Mouse (Mus musculus): ENCODE data around the gene Ralgds. TPM values are rescaled to one million over a fixed set of nuclear protein-coding genes. Genes with fewer than 3 reads are reported as not detected.
"Not testable (repeated sequence)": the region's sequence is repeated elsewhere in the genome, so short reads cannot be mapped to it uniquely, and the experiment has no call there.

The Ralgds gene
- 10 to 100 TPM; 33.3 to 51.0 (median 38.6) TPM for total RNA-seq (2022)

GRCm38 (mm10) chr2:28512798-28513401, at the start of gene Ralgds:
Gene Ralgds (plus strand): TSS chr2:28513125.
- no peak for DNase-seq

GRCm38 (mm10) chr2:28463919-28464318, 49.0 kb upstream of the Ralgds start:
- no peak for DNase-seq

DNA sequence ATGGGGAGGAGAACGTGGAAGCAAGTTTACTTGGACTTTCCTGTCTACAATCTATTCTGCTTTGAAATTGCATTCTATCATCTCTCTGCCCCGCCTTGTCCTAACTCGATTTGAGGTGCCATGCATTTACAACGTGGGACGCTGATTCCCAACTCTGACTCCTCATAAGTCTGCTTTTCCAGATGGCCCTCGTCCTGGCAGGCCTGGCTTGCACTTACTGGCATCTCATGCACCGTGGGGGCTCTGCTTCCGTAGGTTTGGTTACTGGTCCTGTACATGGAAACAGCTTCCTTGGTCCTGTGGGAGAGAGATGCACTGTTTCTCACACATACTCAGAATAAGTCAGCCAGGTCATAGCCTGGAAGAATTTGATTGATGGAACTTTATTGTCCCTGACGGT, 48.0 kb upstream of the Ralgds start:
- DNase-seq = no peak

DNA sequence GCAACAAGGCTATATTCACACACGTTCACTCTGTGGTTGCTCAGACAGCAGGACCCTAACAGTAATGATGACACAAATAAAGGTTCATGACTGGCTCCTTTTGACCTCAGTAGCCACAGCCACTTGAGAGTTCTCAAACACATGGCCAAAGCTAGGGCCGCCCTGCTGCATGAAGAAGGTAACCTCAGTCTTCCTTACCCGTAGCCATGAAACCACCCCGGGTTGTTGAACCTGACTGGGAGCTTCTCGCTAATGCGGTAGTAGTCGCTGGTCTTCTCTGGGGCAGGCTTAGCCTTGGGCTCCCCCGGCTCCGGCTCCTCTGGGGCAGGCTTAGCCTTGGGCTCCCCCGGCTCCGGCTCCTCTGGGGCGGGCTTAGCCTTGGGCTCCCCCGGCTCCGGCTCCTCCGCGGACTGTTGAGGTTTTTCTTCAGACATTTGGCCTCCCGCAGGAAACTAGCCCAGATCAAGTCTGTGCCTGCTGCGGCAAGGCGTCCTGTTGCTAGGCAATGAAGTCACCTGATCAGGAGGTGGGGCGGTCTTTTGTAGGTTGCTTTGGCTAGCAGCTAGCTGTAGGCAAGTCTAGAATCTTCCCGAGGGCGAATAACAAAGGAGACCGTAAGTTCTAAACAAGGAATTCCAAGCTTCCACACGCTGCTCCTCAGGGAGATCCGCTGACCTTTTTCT, 46.9 kb upstream of the Ralgds start, which contains the start of gene 1700007K13Rik:
Gene 1700007K13Rik (minus strand): TSS at position 497 of the 683 bp plus-strand sequence.
- peak; percentile 72 for DNase-seq

DNA sequence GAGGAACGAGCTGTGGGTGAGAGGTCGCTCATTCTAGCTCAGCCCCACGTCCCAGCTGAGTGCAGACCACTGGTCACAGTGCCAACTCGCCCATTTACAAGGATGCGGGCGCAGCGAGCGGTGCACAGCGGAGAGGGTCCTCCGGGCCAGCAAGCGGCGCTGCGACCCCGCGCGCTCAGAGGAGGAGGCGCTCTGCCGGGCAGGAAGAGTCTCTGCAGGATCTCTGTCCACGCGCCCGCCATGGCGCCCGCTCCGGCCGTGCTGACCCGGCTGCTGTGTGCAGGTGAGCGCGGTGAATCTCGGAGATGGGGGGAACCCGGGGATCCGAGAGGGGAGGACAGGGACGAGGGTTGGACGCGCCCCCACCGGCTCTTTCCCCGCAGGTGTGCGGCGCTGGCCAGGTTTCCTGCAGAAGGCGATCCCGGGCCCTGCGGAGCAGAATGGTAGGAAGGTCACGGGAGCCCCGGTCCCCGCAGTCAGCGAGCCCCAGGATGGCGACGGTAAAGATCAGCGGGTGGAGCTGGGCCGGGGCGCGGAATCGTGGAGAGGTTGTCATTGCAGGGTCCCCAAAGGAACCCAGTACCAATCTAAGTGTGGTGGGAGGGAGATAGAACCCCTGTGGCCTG, 45.0 kb upstream of the Ralgds start, which contains the start of gene Mrps2:
Gene Mrps2 (plus strand): TSS at position 207 of the 626 bp plus-strand sequence.
- peak; percentile 72 for DNase-seq

GRCm38 (mm10) chr2:28468486-28469225, 44.3 kb upstream of the Ralgds start:
- no peak for DNase-seq

GRCm38 (mm10) chr2:28469461-28469860, 43.5 kb upstream of the Ralgds start:
- DNase-seq = no peak

DNA sequence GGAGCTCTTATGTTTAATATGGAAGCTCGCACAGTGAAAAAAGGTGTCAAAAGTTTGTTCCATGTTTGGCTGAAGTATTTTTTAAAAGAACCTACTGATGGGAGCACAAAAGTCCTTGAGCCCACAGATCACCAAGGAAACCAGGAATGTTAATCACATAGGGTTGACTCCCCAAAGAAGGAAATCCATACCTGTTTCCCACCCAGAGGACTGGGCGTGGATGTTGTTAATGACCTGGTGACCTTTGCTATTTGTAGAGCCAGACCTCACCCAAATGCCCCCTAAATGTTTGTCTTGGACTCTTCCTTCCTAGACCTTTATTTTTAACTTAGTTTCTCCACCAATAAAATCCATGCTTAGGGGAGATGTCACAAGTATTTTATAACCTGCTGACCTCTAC, 42.3 kb upstream of the Ralgds start:
- no peak for DNase-seq

GRCm38 (mm10) chr2:28472011-28472410, 40.9 kb upstream of the Ralgds start:
- not testable (repeated sequence) for DNase-seq

- not testable (repeated sequence) for DNase-seq
Observed at GRCm38 (mm10) chr2:28477993-28478392, 34.9 kb upstream of the Ralgds start.

GRCm38 (mm10) chr2:28479208-28480204, 33.4 kb upstream of the Ralgds start:
- DNase-seq = no peak

- no peak for DNase-seq
Observed at GRCm38 (mm10) chr2:28483861-28484260, 29.1 kb upstream of the Ralgds start.

DNA sequence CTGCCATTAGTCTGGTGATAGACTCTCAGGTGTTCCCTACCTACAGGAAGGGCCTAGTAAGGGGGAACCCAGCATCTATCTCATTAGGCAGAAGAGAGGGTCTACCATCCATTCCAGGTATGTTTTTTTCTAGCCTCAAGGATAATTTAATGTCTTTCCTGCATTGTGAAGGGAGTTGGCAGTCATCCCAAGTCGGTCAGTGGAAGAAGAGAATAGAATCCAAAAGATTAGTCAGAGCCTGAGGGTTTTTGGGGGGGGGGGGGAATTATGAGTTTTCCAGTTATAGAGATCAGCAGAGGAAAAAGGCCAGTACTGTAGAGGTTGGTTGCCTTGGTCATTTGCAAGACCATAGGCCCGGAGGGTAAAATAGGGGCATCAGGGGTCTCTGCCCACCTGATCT, 18.4 kb upstream of the Ralgds start:
- DNase-seq = no peak

DNA sequence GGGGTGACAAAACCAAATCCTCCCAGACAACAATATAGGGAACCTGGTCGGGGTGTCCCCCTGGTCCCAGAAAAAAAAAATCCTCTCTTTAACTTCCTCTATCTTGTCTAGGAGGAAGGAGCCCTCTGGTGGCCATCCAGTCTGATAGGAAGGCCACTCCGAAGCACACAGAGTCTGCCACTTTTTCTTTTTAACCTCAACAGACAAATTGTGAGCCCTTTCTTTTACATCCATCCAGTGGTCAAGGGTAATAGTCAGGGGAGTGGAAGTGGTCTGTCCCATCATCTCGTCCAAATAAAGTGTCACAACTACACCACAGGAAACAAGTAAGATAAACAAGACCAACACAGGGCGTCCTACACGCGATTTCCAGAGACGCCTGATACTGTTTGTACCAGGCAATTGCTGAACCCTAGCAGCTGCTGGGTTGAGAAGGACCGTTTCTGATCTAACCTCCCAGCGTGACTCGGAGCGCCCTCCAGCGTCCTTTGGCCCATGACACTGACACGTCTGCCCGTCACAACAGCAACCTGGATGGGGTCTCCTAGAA, 17.6 kb upstream of the Ralgds start:
- no peak for DNase-seq

- no peak for DNase-seq
Observed at GRCm38 (mm10) chr2:28495801-28496595, 16.9 kb upstream of the Ralgds start.

- DNase-seq = no peak
Observed at GRCm38 (mm10) chr2:28496671-28497070, 16.3 kb upstream of the Ralgds start, which contains the start of gene Gbgt1. Gene Gbgt1 (plus strand): TSS chr2:28496891.

GRCm38 (mm10) chr2:28497561-28497960, 15.4 kb upstream of the Ralgds start:
- no peak for DNase-seq

DNA sequence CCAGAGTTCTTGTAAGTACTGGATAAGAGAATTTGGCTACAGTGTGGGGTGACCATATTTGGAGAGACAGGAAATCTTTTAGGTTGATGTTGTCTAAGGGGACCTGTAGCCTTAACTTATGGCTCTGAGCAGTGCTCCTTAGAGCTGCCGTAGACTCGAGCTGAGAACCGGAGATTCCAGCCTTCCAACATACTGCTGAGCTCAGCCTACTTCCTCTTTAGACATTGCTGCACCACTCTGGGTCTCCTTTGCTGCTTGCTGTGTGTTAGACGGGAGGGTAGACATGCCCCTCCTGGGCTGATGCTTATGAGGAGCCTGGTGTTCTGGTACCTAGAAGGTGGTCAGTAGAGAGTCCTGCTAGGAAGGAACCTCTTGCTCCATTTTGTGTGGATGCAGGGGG, 14.5 kb upstream of the Ralgds start:
- no peak for DNase-seq

DNA sequence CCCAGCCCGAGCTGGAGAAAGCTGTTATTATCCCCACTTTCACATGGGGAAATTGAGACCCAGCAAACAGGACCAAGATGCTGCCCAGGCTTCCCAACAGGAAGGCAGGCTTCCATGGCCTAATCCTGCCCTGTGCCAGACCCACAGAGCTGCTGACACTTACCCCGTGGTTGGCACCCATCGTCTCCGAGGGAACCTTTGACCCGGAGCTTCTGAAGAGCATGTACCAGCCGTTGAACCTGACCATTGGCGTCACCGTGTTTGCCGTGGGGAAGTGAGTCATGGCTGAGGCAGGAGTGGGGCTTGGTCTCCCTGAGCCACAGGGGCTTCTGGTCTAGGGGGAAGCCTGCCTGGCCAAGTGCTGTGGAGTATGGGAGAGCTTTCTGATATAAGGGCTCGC, 9.9 kb upstream of the Ralgds start:
- no peak for DNase-seq

- DNase-seq = no peak
Observed at GRCm38 (mm10) chr2:28504676-28505075, 8.2 kb upstream of the Ralgds start.
